Comparison of ENCODE assay signal across 11 mouse cellular contexts in the genomic region with DNA sequence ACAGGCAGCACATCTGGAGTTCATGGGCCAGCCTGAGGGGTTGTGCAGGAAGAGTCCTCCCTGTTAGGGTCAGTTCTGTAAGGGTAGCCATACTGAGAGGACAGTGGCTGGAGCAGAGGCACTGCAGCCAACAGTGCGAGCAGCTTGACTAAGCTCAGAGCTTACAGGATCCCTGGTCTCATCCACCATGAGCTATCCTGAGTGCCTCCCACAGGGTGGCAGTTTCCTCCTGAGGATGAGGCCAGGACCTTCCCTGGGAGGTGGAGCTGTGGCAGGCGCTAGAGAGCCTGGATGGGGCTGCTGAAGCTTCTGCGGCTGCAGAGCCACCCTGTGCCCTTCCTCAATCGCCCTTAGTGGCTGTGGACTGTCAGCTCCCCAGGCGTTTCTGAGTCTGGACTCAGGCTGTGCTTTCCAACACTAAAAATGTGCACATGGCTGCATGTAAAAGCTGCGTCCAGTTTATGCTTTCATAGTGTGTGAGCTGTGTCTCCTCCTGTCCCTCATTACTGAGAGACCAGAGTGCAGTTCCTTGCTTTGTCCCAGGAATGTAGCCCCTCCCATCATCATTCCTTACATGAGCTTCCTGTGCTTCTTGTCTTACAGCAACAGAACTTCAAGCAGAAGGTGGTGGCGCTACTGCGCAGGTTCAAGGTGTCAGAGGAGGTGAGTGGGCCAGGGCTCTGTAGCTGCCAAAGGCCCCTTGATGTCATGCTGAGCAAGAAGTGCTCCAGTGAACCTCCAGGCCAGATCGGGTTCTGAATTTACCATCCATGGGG. TPM values are rescaled to one million over a fixed set of nuclear protein-coding genes. Genes with fewer than 3 reads are reported as not detected.
DNase-seq lines count a peak whose midpoint lies in the region; ATAC-seq and TF ChIP-seq lines count a peak whose summit lies in the region.
"Had no signal": no experiment of that assay in that cellular context is flagged by ENCODE, and none has a peak within 500 bp of the region (broad histone marks: within the 10 kb centered on the region; RNA-seq: fewer than 3 reads in every experiment).

No protein-coding gene starts in this region.

- no peaks in the 10 kb centered on the region for H3K9me3 ChIP-seq in forebrain, embryonic 12.5 days
- no peaks in the 10 kb centered on the region for H3K9me3 ChIP-seq in forebrain, embryonic 16.5 days (ENCODE audit: control insufficient read depth, low read length)
- no peaks in the 10 kb centered on the region for H3K9me3 ChIP-seq in ES-Bruce4 (replicated peaks; ENCODE audit: control insufficient read depth, insufficient read depth, low read length, poor library complexity, severe bottlenecking)
- no peaks in the 10 kb centered on the region for H3K9me3 ChIP-seq in limb, embryonic 12.5 days
- H3K9me3 ChIP-seq: megakaryocyte, embryonic 14.5 days had no signal

- TF ChIP-seq CTCF in ES-Bruce4 (IDR thresholded peaks at IDR 0.05; ENCODE audit: low read depth, low read length), result peak; percentile 13

- 0 out of 2 replicates have a peak overlapping the region, but pooled peaks have one; percentile 53 for H3K27ac ChIP-seq in forebrain, embryonic 12.5 days
- H3K27ac ChIP-seq in forebrain, embryonic 16.5 days (ENCODE audit: low read length), result no peak overlapping the region
- no peak overlapping the region for H3K27ac ChIP-seq in ES-Bruce4 (ENCODE audit: insufficient read depth, low read length)
- H3K27ac ChIP-seq in limb, embryonic 12.5 days, result peak overlapping the region; percentile 83

- no peak for ATAC-seq in forebrain, embryonic 12.5 days (ENCODE audit: low FRiP score)
- no peak for ATAC-seq in forebrain, embryonic 16.5 days
- ATAC-seq in limb, embryonic 12.5 days (ENCODE audit: insufficient number of reproducible peaks, insufficient read depth, low FRiP score, low TSS enrichment, low read depth), result no peak
- no peak for ATAC-seq in megakaryocyte-erythroid progenitor cell, adult 5-6 weeks (replicated peaks; ENCODE audit: low FRiP score, low TSS enrichment, poor library complexity, severe bottlenecking)

- no peaks in the 10 kb centered on the region for H3K27me3 ChIP-seq in forebrain, embryonic 12.5 days
- no peaks in the 10 kb centered on the region for H3K27me3 ChIP-seq in forebrain, embryonic 16.5 days (replicated peaks; ENCODE audit: control insufficient read depth, insufficient read depth, low read length)
- no peaks in the 10 kb centered on the region for H3K27me3 ChIP-seq in ES-Bruce4 (ENCODE audit: control insufficient read depth, insufficient read depth, low read length, poor library complexity, severe bottlenecking)
- no peaks in the 10 kb centered on the region for H3K27me3 ChIP-seq in limb, embryonic 12.5 days

- DNase-seq in forelimb bud, embryonic 11.5 days (ENCODE audit: low read depth, low spot score), result peak; percentile 40
- DNase-seq in layer of hippocampus, postnatal 14 days (ENCODE audit: low spot score in 2 of 2), result no peak
- DNase-seq in layer of hippocampus, adult 9-10 months (ENCODE audit: low spot score), result no peak
- DNase-seq: layer of hippocampus, adult 9-11 months had no signal

- no peak overlapping the region for H3K4me3 ChIP-seq in forebrain, embryonic 12.5 days (replicated peaks)
- H3K4me3 ChIP-seq in forebrain, embryonic 16.5 days (replicated peaks; ENCODE audit: low read length), result no peak overlapping the region
- no peak overlapping the region for H3K4me3 ChIP-seq in ES-Bruce4 (ENCODE audit: low read depth, low read length)
- H3K4me3 ChIP-seq in limb, embryonic 12.5 days (replicated peaks), result no peak overlapping the region
- H3K4me3 ChIP-seq: megakaryocyte, embryonic 14.5 days had no signal

- no peaks in the 10 kb centered on the region for H3K4me1 ChIP-seq in forebrain, embryonic 12.5 days
- H3K4me1 ChIP-seq in forebrain, embryonic 16.5 days (replicated peaks; ENCODE audit: control insufficient read depth, insufficient read depth, low read length), result no peaks in the 10 kb centered on the region
- no peaks in the 10 kb centered on the region for H3K4me1 ChIP-seq in ES-Bruce4 (ENCODE audit: control insufficient read depth, insufficient read depth, low read length)
- H3K4me1 ChIP-seq in limb, embryonic 12.5 days (replicated peaks), result peaks cover 17% of the 10 kb centered on the region

- 64% methylated on average over 9 of the region's 9 CpGs for WGBS in forebrain, embryonic 12.5 days
- WGBS in forebrain, embryonic 16.5 days, result 75% methylated on average over 9 of the region's 9 CpGs
- WGBS in limb, embryonic 12.5 days, result 30% methylated on average over 9 of the region's 9 CpGs

- TF ChIP-seq EP300 in ES-Bruce4 (IDR thresholded peaks at IDR 0.05; ENCODE audit: insufficient read depth, low read depth, low read length), result no peak

- no peak for TF ChIP-seq POLR2A in ES-Bruce4 (IDR thresholded peaks at IDR 0.05; ENCODE audit: insufficient read depth, low read length)

- H3K4me2 ChIP-seq in forebrain, embryonic 12.5 days, result no peak overlapping the region
- H3K4me2 ChIP-seq in forebrain, embryonic 16.5 days (ENCODE audit: low read length), result no peak overlapping the region
- no peak overlapping the region for H3K4me2 ChIP-seq in limb, embryonic 12.5 days

- no peak overlapping the region for H3K9ac ChIP-seq in forebrain, embryonic 12.5 days
- no peak overlapping the region for H3K9ac ChIP-seq in forebrain, embryonic 16.5 days (replicated peaks; ENCODE audit: low read depth, low read length)
- no peak overlapping the region for H3K9ac ChIP-seq in ES-Bruce4 (ENCODE audit: low read depth, poor library complexity, severe bottlenecking)
- H3K9ac ChIP-seq in limb, embryonic 12.5 days (replicated peaks), result peak overlapping the region; percentile 44

- H3K36me3 ChIP-seq in forebrain, embryonic 12.5 days (replicated peaks), result peaks cover 82% of the 10 kb centered on the region
- H3K36me3 ChIP-seq in forebrain, embryonic 16.5 days (ENCODE audit: control insufficient read depth, insufficient read depth), result peaks cover 32% of the 10 kb centered on the region
- no peaks in the 10 kb centered on the region for H3K36me3 ChIP-seq in ES-Bruce4 (ENCODE audit: control insufficient read depth, insufficient read depth, low read length, poor library complexity, severe bottlenecking)
- peaks cover 82% of the 10 kb centered on the region for H3K36me3 ChIP-seq in limb, embryonic 12.5 days

RNA-seq across cellular contexts. Expression of gene Tex22, which starts 22.5 kb away (rescaled TPM):
- 0.26 TPM in 1 of 2 replicates, not detected in the other for polyA plus RNA-seq in forebrain, embryonic 12.5 days (2016; fragmentation: Nextera tagmentation; extraction: Ambion mirVana)
- not detected in 2 replicates for polyA plus RNA-seq in forebrain, embryonic 16.5 days (2015; fragmentation: Nextera tagmentation; extraction: Ambion mirVana)
- not detected in 2 replicates for polyA plus RNA-seq in ES-Bruce4 (2011; ENCODE audit: insufficient read depth, insufficient read length, low read depth, missing spikeins)
- not detected in 2 replicates for polyA plus RNA-seq in limb, embryonic 12.5 days (2016; fragmentation: Nextera tagmentation; extraction: Ambion mirVana)
- 2.6 TPM in 1 of 2 replicates, not detected in the other for total RNA-seq in megakaryocyte-erythroid progenitor cell, adult 5-6 weeks (2014; fragmentation: Nextera tagmentation)
- not detected in 2 replicates for total RNA-seq in megakaryocyte-erythroid progenitor cell, adult 5-6 weeks (2017)
- under 1 TPM in 1 of 2 experiments, not detected in 1; 0.51 TPM for total RNA-seq in layer of hippocampus, postnatal 14 days (2021)
- total RNA-seq: granulocyte monocyte progenitor cell, adult 5-6 weeks had no signal

RNA-seq across cellular contexts. Expression of gene Pacs2, which starts 37.5 kb away (rescaled TPM):
- polyA plus RNA-seq in forebrain, embryonic 12.5 days (2016; fragmentation: Nextera tagmentation; extraction: Ambion mirVana), result 26.3 and 27.6 TPM in 2 replicates
- 21.7 and 23.2 TPM in 2 replicates for polyA plus RNA-seq in forebrain, embryonic 16.5 days (2015; fragmentation: Nextera tagmentation; extraction: Ambion mirVana)
- polyA plus RNA-seq in ES-Bruce4 (2011; ENCODE audit: insufficient read depth, insufficient read length, low read depth, missing spikeins), result 20.7 and 23.8 TPM in 2 replicates
- 15.8 and 17.9 TPM in 2 replicates for polyA plus RNA-seq in limb, embryonic 12.5 days (2016; fragmentation: Nextera tagmentation; extraction: Ambion mirVana)
- total RNA-seq in megakaryocyte-erythroid progenitor cell, adult 5-6 weeks (2014; fragmentation: Nextera tagmentation), result 31.6 and 33.3 TPM in 2 replicates
- total RNA-seq in megakaryocyte-erythroid progenitor cell, adult 5-6 weeks (2017), result 9.4 and 10.0 TPM in 2 replicates
- total RNA-seq in layer of hippocampus, postnatal 14 days (2021), result 100 to 1,000 TPM; 121 TPM

RNA-seq across cellular contexts. Expression of gene Mta1, which starts 46.3 kb away (rescaled TPM):
- polyA plus RNA-seq in forebrain, embryonic 12.5 days (2016; fragmentation: Nextera tagmentation; extraction: Ambion mirVana), result 22.2 and 22.7 TPM in 2 replicates
- polyA plus RNA-seq in forebrain, embryonic 16.5 days (2015; fragmentation: Nextera tagmentation; extraction: Ambion mirVana), result 15.6 and 17.2 TPM in 2 replicates
- polyA plus RNA-seq in ES-Bruce4 (2011; ENCODE audit: insufficient read depth, insufficient read length, low read depth, missing spikeins), result 100 and 108 TPM in 2 replicates
- 19.3 and 20.5 TPM in 2 replicates for polyA plus RNA-seq in limb, embryonic 12.5 days (2016; fragmentation: Nextera tagmentation; extraction: Ambion mirVana)
- total RNA-seq in megakaryocyte-erythroid progenitor cell, adult 5-6 weeks (2014; fragmentation: Nextera tagmentation), result 131 and 142 TPM in 2 replicates
- 30.7 and 54.1 TPM in 2 replicates for total RNA-seq in megakaryocyte-erythroid progenitor cell, adult 5-6 weeks (2017)
- total RNA-seq in layer of hippocampus, postnatal 14 days (2021), result 10 to 100 TPM; 84.2 to 85.2 TPM

RNA-seq across cellular contexts. Expression of gene Brf1, which starts 51.3 kb away (rescaled TPM):
- 70.2 and 74.2 TPM in 2 replicates for polyA plus RNA-seq in forebrain, embryonic 12.5 days (2016; fragmentation: Nextera tagmentation; extraction: Ambion mirVana)
- polyA plus RNA-seq in forebrain, embryonic 16.5 days (2015; fragmentation: Nextera tagmentation; extraction: Ambion mirVana), result 60.8 and 64.6 TPM in 2 replicates
- 24.5 and 24.7 TPM in 2 replicates for polyA plus RNA-seq in ES-Bruce4 (2011; ENCODE audit: insufficient read depth, insufficient read length, low read depth, missing spikeins)
- polyA plus RNA-seq in limb, embryonic 12.5 days (2016; fragmentation: Nextera tagmentation; extraction: Ambion mirVana), result 76.0 and 83.0 TPM in 2 replicates
- 79.6 and 114 TPM in 2 replicates for total RNA-seq in megakaryocyte-erythroid progenitor cell, adult 5-6 weeks (2014; fragmentation: Nextera tagmentation)
- 58.8 and 83.3 TPM in 2 replicates for total RNA-seq in megakaryocyte-erythroid progenitor cell, adult 5-6 weeks (2017)
- total RNA-seq in layer of hippocampus, postnatal 14 days (2021), result 10 to 100 TPM; 51.2 to 58.9 TPM

Comparison
In these comparisons a context has a peak if more than half of its experiments do, and no peak if none do; other contexts are left out.
1. H3K27ac ChIP-seq: peak in forebrain, embryonic 12.5 days (single experiment) and limb, embryonic 12.5 days (single experiment); none in forebrain, embryonic 16.5 days (single experiment) and ES-Bruce4 (single experiment).